Mouse (Mus musculus): ENCODE measurements at regions not wholly inside any gene's neighbourhood (a gene's known extent, or its start where the extent isn't known, plus 50 kb on each side); places are given as distances from the start of the nearest gene placed in this dataset.
"Not testable (repeated sequence)": the region's sequence is repeated elsewhere in the genome, so short reads cannot be mapped to it uniquely, and the experiment has no call there.

GRCm38 (mm10) chr4:23077603-23078002, 589.4 kb upstream of the Pou3f2 start:
- Histone ChIP-seq H3K36me3 (ENCODE audit: control insufficient read depth, insufficient read depth, low read length) (no peaks in the 10 kb centered on the region), H3K4me1 (ENCODE audit: control insufficient read depth, insufficient read depth, low read length) (no peaks in the 10 kb centered on the region), H3K27ac (ENCODE audit: insufficient read depth, low read depth, low read length) (no peak overlapping the region), H3K4me3 (ENCODE audit: insufficient read depth, low read depth, low read length) (no peak overlapping the region), H3K27me3 (replicated peaks; ENCODE audit: control insufficient read depth, insufficient read depth, low read length) (no peaks in the 10 kb centered on the region)
- DNase-seq = no peak
- WGBS = 63% methylated on average over 2 of the region's 2 CpGs
- TF ChIP-seq CTCF (conservative IDR thresholded peaks at IDR 0.05; ENCODE audit: insufficient read depth, insufficient read length, low read depth, low read length) = no peak
- TF ChIP-seq POLR2A (IDR thresholded peaks at IDR 0.05; ENCODE audit: low read depth, low read length) = no peak

- no peak for DNase-seq
- TF ChIP-seq POLR2A (IDR thresholded peaks at IDR 0.05; ENCODE audit: low read depth, low read length) (no peak), CTCF (conservative IDR thresholded peaks at IDR 0.05; ENCODE audit: insufficient read depth, insufficient read length, low read depth, low read length) (no peak)
- H3K4me1 ChIP-seq (ENCODE audit: control insufficient read depth, insufficient read depth, low read length) = no peaks in the 10 kb centered on the region
- H3K36me3 ChIP-seq (ENCODE audit: control insufficient read depth, insufficient read depth, low read length) = no peaks in the 10 kb centered on the region
- no peak overlapping the region for H3K4me3 ChIP-seq (ENCODE audit: insufficient read depth, low read depth, low read length)
- WGBS = 77% methylated on average over 9 of the region's 9 CpGs
- no peaks in the 10 kb centered on the region for H3K27me3 ChIP-seq (replicated peaks; ENCODE audit: control insufficient read depth, insufficient read depth, low read length)
- H3K27ac ChIP-seq (ENCODE audit: insufficient read depth, low read depth, low read length) = no peak overlapping the region
Observed at GRCm38 (mm10) chr4:23050701-23051317, 562.6 kb upstream of the Pou3f2 start.

- no peak for DNase-seq
- Histone ChIP-seq H3K4me1 (ENCODE audit: control insufficient read depth, insufficient read depth, low read length) (no peaks in the 10 kb centered on the region), H3K4me3 (ENCODE audit: insufficient read depth, low read depth, low read length) (no peak overlapping the region), H3K27me3 (replicated peaks; ENCODE audit: control insufficient read depth, insufficient read depth, low read length) (no peaks in the 10 kb centered on the region), H3K36me3 (ENCODE audit: control insufficient read depth, insufficient read depth, low read length) (no peaks in the 10 kb centered on the region), H3K27ac (ENCODE audit: insufficient read depth, low read depth, low read length) (no peak overlapping the region)
- 75% methylated on average over 6 of the region's 6 CpGs for WGBS
- TF ChIP-seq POLR2A (IDR thresholded peaks at IDR 0.05; ENCODE audit: low read depth, low read length) (no peak), CTCF (conservative IDR thresholded peaks at IDR 0.05; ENCODE audit: insufficient read depth, insufficient read length, low read depth, low read length) (no peak)
Observed at GRCm38 (mm10) chr4:23037784-23038183, 549.6 kb upstream of the Pou3f2 start.

GRCm38 (mm10) chr4:23031271-23031670, 543.1 kb upstream of the Pou3f2 start:
- WGBS = 81% methylated on average over 2 of the region's 2 CpGs
- no peak overlapping the region for H3K27ac ChIP-seq (ENCODE audit: insufficient read depth, low read depth, low read length)
- no peaks in the 10 kb centered on the region for H3K27me3 ChIP-seq (replicated peaks; ENCODE audit: control insufficient read depth, insufficient read depth, low read length)
- H3K4me1 ChIP-seq (ENCODE audit: control insufficient read depth, insufficient read depth, low read length) = no peaks in the 10 kb centered on the region
- TF ChIP-seq CTCF (conservative IDR thresholded peaks at IDR 0.05; ENCODE audit: insufficient read depth, insufficient read length, low read depth, low read length) = no peak
- TF ChIP-seq POLR2A (IDR thresholded peaks at IDR 0.05; ENCODE audit: low read depth, low read length) = no peak
- H3K4me3 ChIP-seq (ENCODE audit: insufficient read depth, low read depth, low read length) = no peak overlapping the region
- DNase-seq = no peak
- no peaks in the 10 kb centered on the region for H3K36me3 ChIP-seq (ENCODE audit: control insufficient read depth, insufficient read depth, low read length)

GRCm38 (mm10) chr4:23022177-23022576, 534.0 kb upstream of the Pou3f2 start:
- Histone ChIP-seq H3K4me1 (ENCODE audit: control insufficient read depth, insufficient read depth, low read length) (no peaks in the 10 kb centered on the region), H3K4me3 (ENCODE audit: insufficient read depth, low read depth, low read length) (no peak overlapping the region), H3K27me3 (replicated peaks; ENCODE audit: control insufficient read depth, insufficient read depth, low read length) (no peaks in the 10 kb centered on the region), H3K27ac (ENCODE audit: insufficient read depth, low read depth, low read length) (no peak overlapping the region), H3K36me3 (ENCODE audit: control insufficient read depth, insufficient read depth, low read length) (no peaks in the 10 kb centered on the region)
- TF ChIP-seq CTCF (conservative IDR thresholded peaks at IDR 0.05; ENCODE audit: insufficient read depth, insufficient read length, low read depth, low read length) = no peak
- no peak for TF ChIP-seq POLR2A (IDR thresholded peaks at IDR 0.05; ENCODE audit: low read depth, low read length)
- WGBS = 56% methylated on average over 2 of the region's 2 CpGs
- DNase-seq = no peak

- no peaks in the 10 kb centered on the region for H3K36me3 ChIP-seq (ENCODE audit: control insufficient read depth, insufficient read depth, low read length)
- TF ChIP-seq CTCF (conservative IDR thresholded peaks at IDR 0.05; ENCODE audit: insufficient read depth, insufficient read length, low read depth, low read length) = no peak
- no peak for TF ChIP-seq POLR2A (IDR thresholded peaks at IDR 0.05; ENCODE audit: low read depth, low read length)
- no peak overlapping the region for H3K4me3 ChIP-seq (ENCODE audit: insufficient read depth, low read depth, low read length)
- peak overlapping the region; percentile 93 for H3K27ac ChIP-seq (ENCODE audit: insufficient read depth, low read depth, low read length)
- peak; percentile 73 for DNase-seq
- H3K27me3 ChIP-seq (replicated peaks; ENCODE audit: control insufficient read depth, insufficient read depth, low read length) = no peaks in the 10 kb centered on the region
- peaks cover 4% of the 10 kb centered on the region; the same call in 1 of the 2 replicates for H3K4me1 ChIP-seq (ENCODE audit: control insufficient read depth, insufficient read depth, low read length)
- WGBS = 35% methylated on average over 2 of the region's 2 CpGs
Observed at GRCm38 (mm10) chr4:23010346-23010745, 522.2 kb upstream of the Pou3f2 start.

GRCm38 (mm10) chr4:23009196-23009595, 521.0 kb upstream of the Pou3f2 start:
- not testable (repeated sequence) for H3K36me3 ChIP-seq (ENCODE audit: control insufficient read depth, insufficient read depth, low read length); H3K27me3 ChIP-seq (replicated peaks; ENCODE audit: control insufficient read depth, insufficient read depth, low read length); H3K27ac ChIP-seq (ENCODE audit: insufficient read depth, low read depth, low read length); H3K4me3 ChIP-seq (ENCODE audit: insufficient read depth, low read depth, low read length); H3K4me1 ChIP-seq (ENCODE audit: control insufficient read depth, insufficient read depth, low read length)
- WGBS = 41% methylated on average over 3 of the region's 3 CpGs
- peak; percentile 85 for DNase-seq
